Mouse (Mus musculus): ENCODE results near the gene Aplp2. TPM values are rescaled to one million over a fixed set of nuclear protein-coding genes. Genes with fewer than 3 reads are reported as not detected.
"Not testable (repeated sequence)": the region's sequence is repeated elsewhere in the genome, so short reads cannot be mapped to it uniquely, and the experiment has no call there.

Gene Aplp2
- polyA plus RNA-seq, 1 experiment from 2014 or later, result 167 TPM

- Histone ChIP-seq H3K36me3 (ENCODE audit: control insufficient read depth, insufficient read depth, low read length) (peaks cover 2% of the 10 kb centered on the region), H3K27ac (replicated peaks; ENCODE audit: low read depth, low read length) (no peak overlapping the region), H3K9ac (ENCODE audit: low read length) (no peak overlapping the region), H3K9me3 (ENCODE audit: control insufficient read depth, low read length) (no peaks in the 10 kb centered on the region), H3K4me2 (ENCODE audit: low read depth, severe bottlenecking) (no peak overlapping the region), H3K27me3 (ENCODE audit: control insufficient read depth, insufficient read depth, low read length) (no peaks in the 10 kb centered on the region), H3K4me3 (ENCODE audit: low read depth, low read length) (no peak overlapping the region), H3K4me1 (ENCODE audit: control insufficient read depth, insufficient read depth, low read length) (0 out of 2 replicates have a peak, but pooled peaks cover 6% of the 10 kb centered on the region)
- no peak for DNase-seq (ENCODE audit: low spot score)
- ATAC-seq (ENCODE audit: insufficient number of reproducible peaks, low FRiP score, low TSS enrichment, low read depth), result no peak
- 35% methylated on average over 10 of the region's 10 CpGs for WGBS
These were observed 30.1 kb downstream of the Aplp2 start for GRCm38 (mm10) chr9:31181291-31182085.

GRCm38 (mm10) chr9:31177692-31178091, 33.9 kb downstream of the Aplp2 start:
- 93% methylated on average over 6 of the region's 6 CpGs for WGBS
- Histone ChIP-seq H3K9me3 (ENCODE audit: control insufficient read depth, low read length) (no peaks in the 10 kb centered on the region), H3K27me3 (ENCODE audit: control insufficient read depth, insufficient read depth, low read length) (no peaks in the 10 kb centered on the region), H3K4me1 (ENCODE audit: control insufficient read depth, insufficient read depth, low read length) (0 out of 2 replicates have a peak, but pooled peaks cover 6% of the 10 kb centered on the region), H3K27ac (replicated peaks; ENCODE audit: low read depth, low read length) (no peak overlapping the region), H3K36me3 (ENCODE audit: control insufficient read depth, insufficient read depth, low read length) (peaks cover 3% of the 10 kb centered on the region; the same call in 1 of the 2 replicates), H3K9ac (ENCODE audit: low read length) (no peak overlapping the region), H3K4me3 (ENCODE audit: low read depth, low read length) (no peak overlapping the region), H3K4me2 (ENCODE audit: low read depth, severe bottlenecking) (no peak overlapping the region)
- no peak for DNase-seq (ENCODE audit: low spot score)
- no peak for ATAC-seq (ENCODE audit: insufficient number of reproducible peaks, low FRiP score, low TSS enrichment, low read depth)

- WGBS, result 90% methylated on average over 8 of the region's 8 CpGs
- no peak overlapping the region for H3K4me3 ChIP-seq (ENCODE audit: low read depth, low read length)
- no peaks in the 10 kb centered on the region for H3K4me1 ChIP-seq (ENCODE audit: control insufficient read depth, insufficient read depth, low read length)
- ATAC-seq (ENCODE audit: insufficient number of reproducible peaks, low FRiP score, low TSS enrichment, low read depth), result no peak
- peaks cover 3% of the 10 kb centered on the region; the same call in 1 of the 2 replicates for H3K36me3 ChIP-seq (ENCODE audit: control insufficient read depth, insufficient read depth, low read length)
- no peak overlapping the region for H3K27ac ChIP-seq (replicated peaks; ENCODE audit: low read depth, low read length)
- DNase-seq (ENCODE audit: low spot score), result no peak
- no peak overlapping the region for H3K9ac ChIP-seq (ENCODE audit: low read length)
- H3K9me3 ChIP-seq (ENCODE audit: control insufficient read depth, low read length), result no peaks in the 10 kb centered on the region
- H3K27me3 ChIP-seq (ENCODE audit: control insufficient read depth, insufficient read depth, low read length), result no peaks in the 10 kb centered on the region
- H3K4me2 ChIP-seq (ENCODE audit: low read depth, severe bottlenecking), result no peak overlapping the region
These were observed 35.1 kb downstream of the Aplp2 start for GRCm38 (mm10) chr9:31176379-31177130.

- Histone ChIP-seq H3K27ac (replicated peaks; ENCODE audit: low read depth, low read length) (no peak overlapping the region), H3K36me3 (ENCODE audit: control insufficient read depth, insufficient read depth, low read length) (peaks cover 3% of the 10 kb centered on the region; the same call in 1 of the 2 replicates), H3K4me3 (ENCODE audit: low read depth, low read length) (no peak overlapping the region)
These were observed 35.6 kb downstream of the Aplp2 start for GRCm38 (mm10) chr9:31175978-31176377.

GRCm38 (mm10) chr9:31175346-31175745, 36.3 kb downstream of the Aplp2 start:
- H3K27ac ChIP-seq (replicated peaks; ENCODE audit: low read depth, low read length), result no peak overlapping the region
- no peak overlapping the region for H3K9ac ChIP-seq (ENCODE audit: low read length)
- H3K4me2 ChIP-seq (ENCODE audit: low read depth, severe bottlenecking), result no peak overlapping the region
- H3K27me3 ChIP-seq (ENCODE audit: control insufficient read depth, insufficient read depth, low read length), result no peaks in the 10 kb centered on the region
- peaks cover 3% of the 10 kb centered on the region; the same call in 1 of the 2 replicates for H3K36me3 ChIP-seq (ENCODE audit: control insufficient read depth, insufficient read depth, low read length)
- no peaks in the 10 kb centered on the region for H3K9me3 ChIP-seq (ENCODE audit: control insufficient read depth, low read length)
- 92% methylated on average over 6 of the region's 6 CpGs for WGBS
- ATAC-seq (ENCODE audit: insufficient number of reproducible peaks, low FRiP score, low TSS enrichment, low read depth) (no peak), DNase-seq (ENCODE audit: low spot score) (no peak)
- H3K4me3 ChIP-seq (ENCODE audit: low read depth, low read length), result no peak overlapping the region
- H3K4me1 ChIP-seq (ENCODE audit: control insufficient read depth, insufficient read depth, low read length), result no peaks in the 10 kb centered on the region

More at GRCm38 (mm10) chr9:31175978-31176377, 35.6 kb downstream of the Aplp2 start:
- no peak for DNase-seq (ENCODE audit: low spot score)
- H3K27me3 ChIP-seq (ENCODE audit: control insufficient read depth, insufficient read depth, low read length), result no peaks in the 10 kb centered on the region
- no peaks in the 10 kb centered on the region for H3K4me1 ChIP-seq (ENCODE audit: control insufficient read depth, insufficient read depth, low read length)
- H3K9ac ChIP-seq (ENCODE audit: low read length), result no peak overlapping the region
- 88% methylated on average over 3 of the region's 3 CpGs for WGBS
- no peaks in the 10 kb centered on the region for H3K9me3 ChIP-seq (ENCODE audit: control insufficient read depth, low read length)
- no peak overlapping the region for H3K4me2 ChIP-seq (ENCODE audit: low read depth, severe bottlenecking)
- ATAC-seq (ENCODE audit: insufficient number of reproducible peaks, low FRiP score, low TSS enrichment, low read depth), result no peak

- Histone ChIP-seq H3K27ac (replicated peaks; ENCODE audit: low read depth, low read length) (no peak overlapping the region), H3K4me1 (ENCODE audit: control insufficient read depth, insufficient read depth, low read length) (no peaks in the 10 kb centered on the region), H3K36me3 (ENCODE audit: control insufficient read depth, insufficient read depth, low read length) (peaks cover 5% of the 10 kb centered on the region), H3K9ac (ENCODE audit: low read length) (no peak overlapping the region), H3K4me2 (ENCODE audit: low read depth, severe bottlenecking) (no peak overlapping the region), H3K4me3 (ENCODE audit: low read depth, low read length) (no peak overlapping the region), H3K27me3 (ENCODE audit: control insufficient read depth, insufficient read depth, low read length) (no peaks in the 10 kb centered on the region), H3K9me3 (ENCODE audit: control insufficient read depth, low read length) (no peaks in the 10 kb centered on the region)
- DNase-seq (ENCODE audit: low spot score) (no peak), ATAC-seq (ENCODE audit: insufficient number of reproducible peaks, low FRiP score, low TSS enrichment, low read depth) (no peak)
- WGBS, result 95% methylated on average over 22 of the region's 22 CpGs
These were observed 43.1 kb downstream of the Aplp2 start for GRCm38 (mm10) chr9:31168356-31169093.

- ATAC-seq (ENCODE audit: insufficient number of reproducible peaks, low FRiP score, low TSS enrichment, low read depth) (no peak), DNase-seq (ENCODE audit: low spot score) (no peak)
- no peak overlapping the region for H3K4me2 ChIP-seq (ENCODE audit: low read depth, severe bottlenecking)
- no peaks in the 10 kb centered on the region for H3K27me3 ChIP-seq (ENCODE audit: control insufficient read depth, insufficient read depth, low read length)
- no peak overlapping the region for H3K4me3 ChIP-seq (ENCODE audit: low read depth, low read length)
- H3K36me3 ChIP-seq (ENCODE audit: control insufficient read depth, insufficient read depth, low read length), result peaks cover 5% of the 10 kb centered on the region
- no peak overlapping the region for H3K27ac ChIP-seq (replicated peaks; ENCODE audit: low read depth, low read length)
- H3K4me1 ChIP-seq (ENCODE audit: control insufficient read depth, insufficient read depth, low read length), result no peaks in the 10 kb centered on the region
- no peak overlapping the region for H3K9ac ChIP-seq (ENCODE audit: low read length)
- 94% methylated on average over 13 of the region's 13 CpGs for whole genome bisulfite sequencing
- H3K9me3 ChIP-seq (ENCODE audit: control insufficient read depth, low read length), result no peaks in the 10 kb centered on the region
These were observed 44.3 kb downstream of the Aplp2 start for GRCm38 (mm10) chr9:31167305-31167704.

GRCm38 (mm10) chr9:31165505-31165904, 46.1 kb downstream of the Aplp2 start:
- H3K27ac ChIP-seq (replicated peaks; ENCODE audit: low read depth, low read length); H3K4me2 ChIP-seq (ENCODE audit: low read depth, severe bottlenecking); H3K36me3 ChIP-seq (ENCODE audit: control insufficient read depth, insufficient read depth, low read length); H3K9ac ChIP-seq (ENCODE audit: low read length); DNase-seq (ENCODE audit: low spot score); ATAC-seq (ENCODE audit: insufficient number of reproducible peaks, low FRiP score, low TSS enrichment, low read depth); H3K9me3 ChIP-seq (ENCODE audit: control insufficient read depth, low read length); H3K4me3 ChIP-seq (ENCODE audit: low read depth, low read length); H3K27me3 ChIP-seq (ENCODE audit: control insufficient read depth, insufficient read depth, low read length); H3K4me1 ChIP-seq (ENCODE audit: control insufficient read depth, insufficient read depth, low read length): not testable (repeated sequence)
- WGBS, result 85% methylated on average over 3 of the region's 3 CpGs
